Mouse (Mus musculus) forebrain, embryonic 11.5 days (tissue): ENCODE results near the gene Prl3c1. TPM values are rescaled to one million over a fixed set of nuclear protein-coding genes. Genes with fewer than 3 reads are reported as not detected.
"Not testable (repeated sequence)": the region's sequence is repeated elsewhere in the genome, so short reads cannot be mapped to it uniquely, and the experiment has no call there.

Experiments
- ATAC-seq: fragments of 200-750 bp; cut with Nextera tagmentation; replicated peaks from 2 replicates; pipeline ENCODE4 v1.8.0; 2017; ENCODE audit warnings: moderate TSS enrichment; ENCODE audit not compliant: low FRiP score
- DNase-seq: peaks from one replicate; pipeline ENCODE4 v3.0.0-alpha.2; 2017; ENCODE audit warnings: low spot score
- H3K27ac ChIP-seq: fragments of 300-500 bp; sonication (generic); 2 replicates; pipeline ENCODE4 v1.5.1; 2014; ENCODE audit warnings: low read depth, low read length
- H3K27me3 ChIP-seq: fragments of 300-500 bp; sonication (generic); 2 replicates; pipeline ENCODE4 v1.6.1; 2014; ENCODE audit warnings: mild to moderate bottlenecking, low read length, mixed read lengths; ENCODE audit not compliant: control insufficient read depth, insufficient read depth
- H3K36me3 ChIP-seq: fragments of 300-500 bp; sonication (generic); 2 replicates; pipeline ENCODE4 v1.6.1; 2014; ENCODE audit warnings: mild to moderate bottlenecking, low read length, moderate library complexity, mixed read lengths; ENCODE audit not compliant: control insufficient read depth, insufficient read depth
- H3K4me1 ChIP-seq: fragments of 300-500 bp; sonication (generic); replicated peaks from 2 replicates; pipeline ENCODE4 v1.6.1; 2014; ENCODE audit warnings: low read length, mixed read lengths; ENCODE audit not compliant: control insufficient read depth, insufficient read depth
- H3K4me2 ChIP-seq: fragments of 300-500 bp; sonication (generic); 2 replicates; pipeline ENCODE4 v1.6.1; 2014; ENCODE audit warnings: low read depth, mild to moderate bottlenecking, low read length, moderate library complexity, mixed read lengths; ENCODE audit not compliant: severe bottlenecking
- H3K4me3 ChIP-seq: fragments of 300-500 bp; sonication (generic); 2 replicates; pipeline ENCODE4 v1.5.1; 2014; ENCODE audit warnings: low read depth, low read length
- H3K9ac ChIP-seq: fragments of 300-500 bp; sonication (generic); 2 replicates; pipeline ENCODE4 v1.6.1; 2014; ENCODE audit warnings: low read length
- H3K9me3 ChIP-seq: fragments of 300-500 bp; sonication (generic); 2 replicates; pipeline ENCODE4 v1.6.1; 2016; ENCODE audit warnings: low read length, mixed read lengths; ENCODE audit not compliant: control insufficient read depth
- WGBS: fragments of 180-500 bp; shearing (Covaris S2); extraction: QIAGEN DNeasy Blood & Tissue Kit; methylation state at CpG from one replicate; pipeline ENCODE4 v1.1.7; 2014; 5-methylcytosine and 5-hydroxymethylcytosine counted together
- polyA plus RNA-seq: library from polyadenylated mRNA; unstranded; fragments of >200 nt; fragmentation: Nextera tagmentation; extraction: Ambion mirVana; gene quantifications from 2 replicates; pipeline ENCODE4 v1.2.1, GENCODE M21; 2014

The Prl3c1 gene
- polyA plus RNA-seq, result not detected in 2 replicates

DNA sequence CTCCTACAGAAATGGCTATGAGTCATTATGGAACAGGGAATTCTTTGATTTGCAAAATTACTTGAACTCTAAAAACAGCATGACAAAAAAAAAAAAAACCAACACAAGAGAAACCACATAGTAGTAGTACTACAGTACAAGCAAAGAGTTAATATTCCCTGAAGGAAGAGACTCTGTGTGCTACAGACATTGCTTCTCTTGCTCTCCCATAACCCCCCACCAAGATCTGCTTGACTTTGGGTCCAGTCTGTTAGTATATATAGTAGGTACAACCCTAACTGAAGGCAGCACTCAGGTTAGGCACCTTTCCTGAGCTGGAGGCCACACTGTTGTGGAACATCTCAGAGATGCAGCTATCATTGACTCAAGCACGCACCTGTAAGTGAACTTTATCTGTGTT, at the start of gene Prl3c1:
Gene Prl3c1, plus strand, starts transcription at position 301 of the 400 bp plus-strand sequence.
- no peak for DNase-seq
- Histone ChIP-seq H3K9me3 (no peaks in the 10 kb centered on the region), H3K36me3 (no peaks in the 10 kb centered on the region), H3K27me3 (no peaks in the 10 kb centered on the region), H3K27ac (no peak within 1 kb of the TSS), H3K4me3 (no peak within 1 kb of the TSS), H3K9ac (no peak within 1 kb of the TSS), H3K4me2 (no peak within 1 kb of the TSS), H3K4me1 (no peaks in the 10 kb centered on the region)
- ATAC-seq, result no peak
- WGBS, result 93% methylated on average over 1 of the region's 1 CpGs

DNA sequence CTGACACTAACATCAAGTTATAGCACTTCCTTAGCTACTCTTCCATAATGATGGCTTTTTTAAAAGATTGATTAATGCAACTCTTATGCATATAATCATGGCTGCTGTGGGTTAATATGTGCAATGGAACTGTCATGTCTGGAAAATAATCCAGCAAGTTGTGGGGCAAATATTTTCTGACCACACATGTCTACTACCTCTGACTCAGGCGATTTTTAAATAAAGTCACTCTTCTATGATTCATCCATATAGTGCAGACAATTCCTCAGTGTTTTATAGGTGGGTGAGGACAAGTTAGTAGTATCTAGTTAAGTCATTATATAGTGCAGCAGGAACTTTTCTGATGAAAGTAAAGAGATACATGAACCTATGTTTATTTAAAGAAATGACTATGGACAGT, 48.2 kb upstream of the Prl3c1 start:
- Histone ChIP-seq H3K4me1 (no peaks in the 10 kb centered on the region), H3K4me2 (no peak overlapping the region), H3K9me3 (no peaks in the 10 kb centered on the region), H3K4me3 (no peak overlapping the region), H3K9ac (no peak overlapping the region), H3K27ac (no peak overlapping the region), H3K27me3 (no peaks in the 10 kb centered on the region), H3K36me3 (no peaks in the 10 kb centered on the region)
- DNase-seq (no peak), ATAC-seq (no peak)
- 74% methylated on average over 1 of the region's 1 CpGs for WGBS

DNA sequence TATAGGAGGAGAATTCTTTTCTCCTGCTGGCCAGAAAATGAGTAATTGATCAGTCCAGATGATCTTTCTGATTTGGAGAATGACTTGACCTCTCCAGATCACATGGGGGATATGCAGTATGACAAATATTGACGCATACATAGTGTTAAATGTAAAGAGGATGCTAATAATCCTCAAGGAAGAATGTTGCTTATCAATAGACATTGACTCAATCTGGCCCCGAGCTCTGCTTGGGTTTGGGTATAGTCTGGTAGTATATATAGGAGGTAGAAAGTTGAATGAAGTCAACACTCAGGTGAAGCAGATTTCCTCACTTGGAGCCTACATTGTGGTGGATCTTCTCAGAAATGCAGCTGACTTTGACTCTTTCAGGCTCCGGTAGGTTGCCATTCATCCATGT, 40.0 kb upstream of the Prl3c1 start, which contains the start of gene Prl3d3:
Gene Prl3d3, plus strand, starts transcription at position 301 of the 400 bp plus-strand sequence.
- not testable (repeated sequence) for H3K27ac ChIP-seq, H3K4me3 ChIP-seq, H3K9ac ChIP-seq, H3K4me1 ChIP-seq, ATAC-seq, H3K27me3 ChIP-seq, H3K4me2 ChIP-seq, H3K9me3 ChIP-seq, DNase-seq, H3K36me3 ChIP-seq
- WGBS, result 69% methylated on average over 2 of the region's 3 CpGs

DNA sequence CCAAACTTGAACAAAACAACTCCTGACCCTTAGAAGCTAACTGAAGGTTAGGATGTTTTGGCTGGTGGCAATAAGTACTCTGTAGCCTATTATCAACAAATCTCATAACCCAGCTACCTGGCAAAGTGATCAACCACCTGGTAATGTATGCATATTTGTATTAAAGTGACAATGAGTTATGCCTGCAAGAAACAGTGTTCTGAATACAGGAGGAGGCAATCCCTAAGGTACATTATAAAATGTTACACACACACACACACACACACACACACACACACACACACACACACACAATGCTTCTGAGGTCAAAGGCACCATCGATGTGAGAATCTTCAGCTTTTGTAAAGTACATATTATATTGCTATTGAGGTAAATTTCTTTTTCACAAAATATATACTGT, 45.1 kb downstream of the Prl3c1 start, which contains the start of gene Prl3b1:
Gene Prl3b1, plus strand, starts transcription at position 301 of the 400 bp plus-strand sequence.
- Histone ChIP-seq H3K4me3 (no peak within 1 kb of the TSS), H3K4me1 (no peaks in the 10 kb centered on the region), H3K36me3 (no peaks in the 10 kb centered on the region), H3K9ac (no peak within 1 kb of the TSS), H3K4me2 (no peak within 1 kb of the TSS), H3K9me3 (no peaks in the 10 kb centered on the region), H3K27ac (no peak within 1 kb of the TSS), H3K27me3 (no peaks in the 10 kb centered on the region)
- ATAC-seq (no peak), DNase-seq (no peak)
- WGBS, result 86% methylated on average over 1 of the region's 1 CpGs

Other genes starting within 250 kb of the Prl3c1 start
- not detected in 2 replicates for gene Prl, start 139.1 kb upstream of the Prl3c1 start, polyA plus RNA-seq
- gene Prl3d1, start 102.5 kb upstream of the Prl3c1 start, polyA plus RNA-seq, result not detected in 2 replicates
- gene Prl3d2, start 75.0 kb upstream of the Prl3c1 start, polyA plus RNA-seq, result not detected in 2 replicates
- not detected in 2 replicates for gene Prl3d3, start 39.9 kb upstream of the Prl3c1 start, polyA plus RNA-seq
- 0.43 TPM in 1 of 2 replicates, not detected in the other for gene Prl3b1, start 45.2 kb downstream of the Prl3c1 start, polyA plus RNA-seq
- gene Prl3a1, start 62.8 kb downstream of the Prl3c1 start, polyA plus RNA-seq, result not detected in 2 replicates
- not detected in 2 replicates for gene Prl6a1, start 116.0 kb downstream of the Prl3c1 start, polyA plus RNA-seq
- gene Prl8a2, start 149.0 kb downstream of the Prl3c1 start, polyA plus RNA-seq, result not detected in 2 replicates
- gene Prl2b1, start 194.2 kb downstream of the Prl3c1 start, polyA plus RNA-seq, result not detected in 2 replicates
- not detected in 2 replicates for gene Prl8a6, start 242.0 kb downstream of the Prl3c1 start, polyA plus RNA-seq